Mouse (Mus musculus) kidney, postnatal 0 days (tissue): ENCODE measurements at regions not wholly inside any gene's neighbourhood (a gene's known extent, or its start where the extent isn't known, plus 50 kb on each side); places are given as distances from the start of the nearest gene placed in this dataset.
A peak's percentile ranks its signal among the peaks of the same experiment; 100 is the strongest.

Experiments
- ATAC-seq: fragments of 200-750 bp; cut with Nextera tagmentation; replicated peaks from 2 replicates; pipeline ENCODE4 v1.8.0; 2017; ENCODE audit warnings: low read depth, moderate number of reproducible peaks, moderate TSS enrichment, moderate library complexity; ENCODE audit not compliant: low FRiP score
- DNase-seq: peaks from one replicate; pipeline ENCODE4 v3.0.0-alpha.2; 2016; ENCODE audit warnings: low spot score
- H3K27ac ChIP-seq: fragments of 300-500 bp; sonication (generic); 2 replicates; pipeline ENCODE4 v1.5.1; 2014; ENCODE audit warnings: mild to moderate bottlenecking
- H3K27me3 ChIP-seq: fragments of 300-500 bp; sonication (generic); 2 replicates; pipeline ENCODE4 v1.6.1; 2014; ENCODE audit warnings: low read length, mixed read lengths; ENCODE audit not compliant: insufficient read depth
- H3K36me3 ChIP-seq: fragments of 300-500 bp; sonication (generic); 2 replicates; pipeline ENCODE4 v1.6.1; 2014; ENCODE audit warnings: low read length, mixed read lengths; ENCODE audit not compliant: insufficient read depth
- H3K4me1 ChIP-seq: fragments of 300-500 bp; sonication (generic); replicated peaks from 2 replicates; pipeline ENCODE4 v1.6.1; 2014; ENCODE audit warnings: antibody characterized with exemption, low read length, mixed read lengths; ENCODE audit not compliant: insufficient read depth
- H3K4me2 ChIP-seq: fragments of 300-500 bp; sonication (generic); 2 replicates; pipeline ENCODE4 v1.6.1; 2014; ENCODE audit warnings: mild to moderate bottlenecking, low read length, moderate library complexity, mixed read lengths
- H3K4me3 ChIP-seq: fragments of 300-500 bp; sonication (generic); replicated peaks from 2 replicates; pipeline ENCODE4 v1.5.1; 2014; ENCODE audit warnings: low read depth, low read length
- H3K9ac ChIP-seq: fragments of 300-500 bp; sonication (generic); 2 replicates; pipeline ENCODE4 v1.6.1; 2014; ENCODE audit warnings: low read depth, low read length
- H3K9me3 ChIP-seq: fragments of 300-500 bp; sonication (generic); replicated peaks from 2 replicates; pipeline ENCODE4 v1.6.1; 2016; ENCODE audit warnings: low read length, inconsistent platforms, mixed read lengths
- CTCF ChIP-seq: IDR thresholded peaks from 2 replicates; pipeline ENCODE4 v1.5.1; 2016; ENCODE audit warnings: antibody characterized with exemption, low read depth, mild to moderate bottlenecking, moderate library complexity
- WGBS: fragments of 180-500 bp; shearing (Covaris S2); extraction: QIAGEN DNeasy Blood & Tissue Kit; methylation state at CpG from one replicate; pipeline ENCODE4 v1.1.7; 2014; 5-methylcytosine and 5-hydroxymethylcytosine counted together

DNA sequence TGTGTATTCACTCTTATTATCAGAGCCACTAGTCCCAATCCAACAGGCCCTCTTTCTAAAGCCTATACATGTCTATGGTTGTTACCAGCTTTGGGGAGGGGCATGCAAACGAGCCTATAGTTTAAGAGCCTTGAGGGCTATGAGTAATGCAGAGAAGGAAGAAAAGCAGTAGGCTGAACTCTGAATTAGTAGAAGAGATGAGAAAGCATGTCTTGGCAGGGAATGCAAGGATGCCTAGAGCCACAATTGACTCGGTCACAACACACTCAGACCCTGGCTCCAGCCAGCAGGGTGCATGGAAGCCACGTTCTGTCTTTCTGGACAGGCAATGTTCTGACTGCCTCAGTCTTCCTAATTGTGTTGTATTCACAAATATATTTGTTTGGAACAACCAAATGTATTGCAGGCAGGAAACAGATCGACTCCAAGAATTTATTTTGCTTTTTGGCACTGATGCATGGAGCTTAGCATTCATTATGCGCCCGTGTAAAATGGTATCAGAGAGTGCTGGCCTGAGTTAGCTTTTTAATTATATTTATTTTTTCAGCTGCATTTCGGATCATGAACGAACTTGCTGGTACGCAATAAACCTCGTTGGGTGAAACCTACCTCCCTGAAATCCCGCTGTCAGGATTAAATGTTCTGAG lies 110.2 kb downstream of the Rybp start:
- H3K36me3 ChIP-seq = no peaks in the 10 kb centered on the region
- no peaks in the 10 kb centered on the region for H3K9me3 ChIP-seq
- ATAC-seq (no peak), DNase-seq (no peak)
- no peak overlapping the region for H3K27ac ChIP-seq
- WGBS = 69% methylated on average over 11 of the region's 11 CpGs
- no peak overlapping the region for H3K9ac ChIP-seq
- H3K27me3 ChIP-seq = no peaks in the 10 kb centered on the region
- no peak overlapping the region for H3K4me3 ChIP-seq
- no peak overlapping the region for H3K4me2 ChIP-seq
- no peak for TF ChIP-seq CTCF
- H3K4me1 ChIP-seq = no peaks in the 10 kb centered on the region

DNA sequence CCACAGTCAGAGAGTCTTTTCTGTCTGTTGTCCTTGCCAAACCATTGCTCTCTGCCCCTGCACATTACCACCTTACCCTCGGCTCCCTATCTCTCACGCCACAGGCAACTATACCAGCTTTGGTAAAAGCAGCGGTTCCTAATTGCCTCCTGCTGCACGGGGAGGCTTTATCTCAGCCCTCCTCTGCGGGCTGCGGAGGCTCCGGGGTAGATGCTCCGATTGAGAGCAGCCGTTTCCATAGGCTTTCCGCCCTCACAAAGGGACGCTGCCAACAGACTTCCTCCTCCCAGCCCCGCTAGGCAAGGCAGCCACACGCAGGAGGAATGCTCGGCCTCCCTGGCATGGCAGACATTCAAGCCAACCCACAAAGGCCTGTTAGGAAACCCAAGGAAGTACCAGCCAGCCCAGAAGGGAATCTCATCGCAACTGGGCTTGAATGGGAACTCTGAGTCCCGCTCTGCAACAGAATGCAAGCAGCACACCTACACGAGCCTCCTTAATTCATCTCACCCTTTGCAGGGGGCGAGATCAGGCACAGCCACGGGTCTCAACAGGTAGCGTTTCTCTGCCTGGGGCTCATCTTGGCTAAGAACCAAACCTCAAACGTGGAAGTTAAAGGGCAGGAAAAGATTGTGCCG lies 116.5 kb downstream of the Rybp start:
- H3K4me3 ChIP-seq = no peak overlapping the region
- DNase-seq (no peak), ATAC-seq (no peak)
- TF ChIP-seq CTCF = no peak
- peak overlapping the region; percentile 34 for H3K4me2 ChIP-seq
- no peaks in the 10 kb centered on the region for H3K36me3 ChIP-seq
- H3K9me3 ChIP-seq = no peaks in the 10 kb centered on the region
- H3K9ac ChIP-seq = no peak overlapping the region
- H3K27ac ChIP-seq = no peak overlapping the region
- H3K4me1 ChIP-seq = no peaks in the 10 kb centered on the region; the same call in 1 of the 2 replicates
- no peaks in the 10 kb centered on the region for H3K27me3 ChIP-seq
- 14% methylated on average over 22 of the region's 22 CpGs for WGBS

DNA sequence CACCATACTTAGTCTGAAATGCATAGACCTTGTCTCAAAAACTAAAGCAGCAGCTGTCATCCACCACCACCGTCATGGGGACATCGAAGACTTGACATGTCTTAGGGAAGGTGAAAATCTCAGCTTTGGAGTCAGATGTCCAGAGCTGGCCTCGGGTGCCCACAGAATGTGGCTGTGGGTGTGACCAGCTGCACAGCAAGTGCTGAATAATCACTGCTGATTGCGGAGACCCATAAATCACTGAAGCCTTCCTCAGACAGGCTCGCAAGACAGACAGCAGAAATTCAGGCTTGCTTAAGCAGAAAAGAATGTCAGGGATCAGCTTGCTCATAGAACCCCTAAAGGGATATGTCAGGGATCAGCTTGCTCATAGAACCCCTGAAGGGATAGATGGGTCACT lies 120.0 kb downstream of the Rybp start:
- ATAC-seq = no peak
- Histone ChIP-seq H3K4me2 (no peak overlapping the region), H3K9ac (no peak overlapping the region), H3K36me3 (no peaks in the 10 kb centered on the region), H3K27me3 (no peaks in the 10 kb centered on the region), H3K9me3 (no peaks in the 10 kb centered on the region), H3K27ac (no peak overlapping the region), H3K4me1 (peaks cover 15% of the 10 kb centered on the region), H3K4me3 (no peak overlapping the region)
- TF ChIP-seq CTCF = no peak
- no peak for DNase-seq
- 37% methylated on average over 5 of the region's 5 CpGs for WGBS

DNA sequence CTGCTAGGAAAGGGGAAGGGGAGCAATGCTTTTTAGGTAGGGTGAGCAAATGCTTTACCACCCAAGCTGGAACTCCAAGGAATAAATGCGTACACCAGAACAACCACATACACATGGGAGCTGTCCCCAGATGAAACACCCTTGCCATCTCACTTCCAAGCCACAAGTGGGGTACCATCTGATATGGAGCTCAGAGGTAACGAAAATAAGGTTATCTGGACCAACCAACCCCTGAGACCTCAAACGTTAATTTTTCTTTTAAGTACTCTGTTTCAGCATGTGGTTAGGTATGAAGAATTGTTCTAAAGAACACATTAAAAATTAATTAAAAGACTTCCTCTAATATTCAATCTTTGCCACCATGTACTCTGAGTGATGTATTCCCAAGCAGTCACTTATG lies 121.5 kb downstream of the Rybp start:
- no peak overlapping the region for H3K9ac ChIP-seq
- no peak overlapping the region for H3K4me2 ChIP-seq
- H3K4me1 ChIP-seq = peaks cover 15% of the 10 kb centered on the region
- H3K4me3 ChIP-seq = no peak overlapping the region
- H3K27me3 ChIP-seq = no peaks in the 10 kb centered on the region
- ATAC-seq (no peak), DNase-seq (no peak)
- WGBS = 82% methylated on average over 3 of the region's 3 CpGs
- no peaks in the 10 kb centered on the region for H3K9me3 ChIP-seq
- TF ChIP-seq CTCF = no peak
- H3K36me3 ChIP-seq = no peaks in the 10 kb centered on the region
- H3K27ac ChIP-seq = no peak overlapping the region

DNA sequence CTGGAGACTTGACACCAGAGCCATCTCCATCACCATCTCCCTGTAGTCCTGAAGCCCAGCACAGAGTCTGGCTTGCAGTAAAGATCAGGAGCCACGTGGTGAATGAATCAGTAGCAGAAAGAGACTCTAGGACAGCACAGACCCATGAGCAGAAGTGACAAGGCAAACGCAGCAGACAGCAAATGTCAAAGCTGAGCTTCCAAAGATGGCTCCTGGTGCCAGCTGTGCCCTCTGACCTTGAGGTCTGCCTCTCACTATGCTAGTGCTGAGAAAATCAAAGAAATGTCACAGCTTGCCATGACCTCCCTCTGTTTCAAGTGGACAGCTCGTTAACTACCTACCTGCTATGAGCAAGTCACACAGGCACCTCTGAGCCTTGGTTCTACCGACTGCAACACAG lies 123.1 kb downstream of the Rybp start:
- ATAC-seq = no peak
- H3K4me3 ChIP-seq = no peak overlapping the region
- H3K36me3 ChIP-seq = no peaks in the 10 kb centered on the region
- no peak for DNase-seq
- 51% methylated on average over 4 of the region's 4 CpGs for WGBS
- H3K27ac ChIP-seq = no peak overlapping the region
- H3K9me3 ChIP-seq = no peaks in the 10 kb centered on the region
- TF ChIP-seq CTCF = no peak
- H3K27me3 ChIP-seq = no peaks in the 10 kb centered on the region
- no peak overlapping the region for H3K4me2 ChIP-seq
- no peak overlapping the region for H3K9ac ChIP-seq
- H3K4me1 ChIP-seq = peaks cover 15% of the 10 kb centered on the region

DNA sequence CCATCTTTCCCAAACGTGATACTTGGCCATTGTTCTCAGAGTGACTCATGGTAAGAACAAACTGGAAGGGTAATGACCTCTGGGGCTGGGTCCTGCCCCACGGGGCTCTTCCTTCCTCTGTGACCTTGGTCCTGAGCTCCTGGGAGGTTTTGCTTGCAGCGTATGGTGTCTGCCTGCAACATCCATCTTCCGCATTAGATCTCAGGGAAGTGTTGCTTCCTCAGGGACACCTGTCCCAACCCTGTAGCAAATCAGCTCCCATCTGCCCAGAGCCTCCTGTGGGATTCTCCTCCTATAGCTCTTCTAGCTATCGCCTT lies 123.5 kb downstream of the Rybp start:
- ATAC-seq (no peak), DNase-seq (no peak)
- Histone ChIP-seq H3K27me3 (no peaks in the 10 kb centered on the region), H3K27ac (no peak overlapping the region), H3K4me2 (no peak overlapping the region; the same call in 1 of the 2 replicates), H3K4me3 (no peak overlapping the region), H3K9ac (no peak overlapping the region), H3K36me3 (no peaks in the 10 kb centered on the region), H3K9me3 (no peaks in the 10 kb centered on the region), H3K4me1 (peaks cover 15% of the 10 kb centered on the region)
- 42% methylated on average over 5 of the region's 5 CpGs for WGBS
- no peak for TF ChIP-seq CTCF
